Mouse (Mus musculus) cortical plate, adult 2 months (tissue): ENCODE measurements at regions not wholly inside any gene's neighbourhood (a gene's known extent, or its start where the extent isn't known, plus 50 kb on each side); places are given as distances from the start of the nearest gene placed in this dataset.

Experiments
- H3K27ac ChIP-seq: fragments of 200-500 bp; 2 replicates; pipeline ENCODE4 v1.5.1; 2012; ENCODE audit warnings: low read length, control low read depth, inconsistent platforms; ENCODE audit not compliant: insufficient read depth
- H3K4me1 ChIP-seq: fragments of 200-500 bp; 2 replicates; pipeline ENCODE4 v1.6.1; 2011; ENCODE audit warnings: low read length; ENCODE audit not compliant: control insufficient read depth, insufficient read depth
- H3K4me3 ChIP-seq: fragments of 200-500 bp; 2 replicates; pipeline ENCODE4 v1.5.1; 2011; ENCODE audit warnings: mild to moderate bottlenecking, low read length, control low read depth; ENCODE audit not compliant: insufficient read depth
- CTCF ChIP-seq: fragments of 200-500 bp; IDR thresholded peaks from 2 replicates; pipeline ENCODE4 v1.5.1; 2011; ENCODE audit warnings: mild to moderate bottlenecking, control low read depth, low read length; ENCODE audit not compliant: insufficient read depth; ENCODE audit errors: extremely low read depth
- POLR2A ChIP-seq: fragments of 200-500 bp; IDR thresholded peaks from 2 replicates; pipeline ENCODE4 v1.6.1; 2011; ENCODE audit warnings: mild to moderate bottlenecking, low read length, control low read depth; ENCODE audit not compliant: insufficient read depth; ENCODE audit errors: extremely low read depth

DNA sequence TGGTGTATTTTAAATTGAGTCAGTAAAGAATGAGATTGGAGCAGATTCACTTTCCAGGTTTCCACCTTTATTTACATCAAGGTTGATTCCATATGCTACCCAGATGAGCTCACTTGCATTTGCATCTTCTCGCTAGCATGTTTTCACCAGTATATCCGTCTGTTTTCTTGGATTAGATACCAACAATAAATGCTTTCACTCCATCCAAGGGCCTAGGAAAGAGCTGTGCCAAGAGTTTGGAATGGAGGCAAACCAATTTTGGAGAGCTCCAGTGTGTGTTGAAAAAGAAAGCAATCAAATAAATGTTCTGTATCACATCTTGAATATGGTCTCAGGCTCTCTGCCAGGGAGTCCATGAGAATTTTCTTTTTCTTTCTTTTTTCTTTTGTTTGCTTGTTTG lies 72.6 kb upstream of the Raph1 start:
- H3K4me1 ChIP-seq = no peaks in the 10 kb centered on the region
- no peak overlapping the region for H3K4me3 ChIP-seq
- TF ChIP-seq CTCF (no peak), POLR2A (no peak)
- no peak overlapping the region for H3K27ac ChIP-seq

- no peak overlapping the region for H3K27ac ChIP-seq
- H3K4me1 ChIP-seq = no peaks in the 10 kb centered on the region
- H3K4me3 ChIP-seq = no peak overlapping the region
- TF ChIP-seq POLR2A (no peak), CTCF (no peak)
Measured at GRCm38 (mm10) chr1:60639059-60639458, 72.2 kb upstream of the Raph1 start.

- no peak for TF ChIP-seq POLR2A
- TF ChIP-seq CTCF = no peak
- H3K4me3 ChIP-seq = no peak overlapping the region
- no peaks in the 10 kb centered on the region for H3K4me1 ChIP-seq
- H3K27ac ChIP-seq = no peak overlapping the region
Measured at GRCm38 (mm10) chr1:60636802-60637452, 70.0 kb upstream of the Raph1 start.

- TF ChIP-seq POLR2A (no peak), CTCF (no peak)
- Histone ChIP-seq H3K4me3 (no peak overlapping the region), H3K4me1 (no peaks in the 10 kb centered on the region)
Measured at GRCm38 (mm10) chr1:60627786-60628453, 61.0 kb upstream of the Raph1 start.

DNA sequence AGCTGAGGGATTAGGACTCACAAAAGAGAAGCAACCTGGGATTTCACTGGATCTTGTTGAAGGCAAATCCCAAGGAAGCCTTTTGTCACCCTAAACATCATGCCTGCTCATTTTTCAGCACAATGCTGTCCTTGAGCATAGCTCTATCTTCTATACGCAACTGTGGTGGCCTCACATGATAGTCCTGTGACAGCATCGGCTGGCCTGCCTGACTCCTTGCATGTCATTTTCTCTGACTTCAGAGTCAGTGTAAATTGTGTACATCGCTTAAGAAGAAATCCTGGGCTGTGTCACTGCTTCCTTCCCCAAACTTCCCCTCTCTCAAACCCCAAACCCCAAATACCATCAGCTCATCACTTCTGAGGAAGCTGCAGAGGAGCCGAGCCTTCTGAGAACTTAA lies 60.5 kb upstream of the Raph1 start:
- no peak for TF ChIP-seq POLR2A
- no peak for TF ChIP-seq CTCF
- no peak overlapping the region for H3K27ac ChIP-seq
- H3K4me1 ChIP-seq = no peaks in the 10 kb centered on the region
- no peak overlapping the region for H3K4me3 ChIP-seq

More at GRCm38 (mm10) chr1:60627786-60628453, 61.0 kb upstream of the Raph1 start:
- no peak overlapping the region for H3K27ac ChIP-seq

DNA sequence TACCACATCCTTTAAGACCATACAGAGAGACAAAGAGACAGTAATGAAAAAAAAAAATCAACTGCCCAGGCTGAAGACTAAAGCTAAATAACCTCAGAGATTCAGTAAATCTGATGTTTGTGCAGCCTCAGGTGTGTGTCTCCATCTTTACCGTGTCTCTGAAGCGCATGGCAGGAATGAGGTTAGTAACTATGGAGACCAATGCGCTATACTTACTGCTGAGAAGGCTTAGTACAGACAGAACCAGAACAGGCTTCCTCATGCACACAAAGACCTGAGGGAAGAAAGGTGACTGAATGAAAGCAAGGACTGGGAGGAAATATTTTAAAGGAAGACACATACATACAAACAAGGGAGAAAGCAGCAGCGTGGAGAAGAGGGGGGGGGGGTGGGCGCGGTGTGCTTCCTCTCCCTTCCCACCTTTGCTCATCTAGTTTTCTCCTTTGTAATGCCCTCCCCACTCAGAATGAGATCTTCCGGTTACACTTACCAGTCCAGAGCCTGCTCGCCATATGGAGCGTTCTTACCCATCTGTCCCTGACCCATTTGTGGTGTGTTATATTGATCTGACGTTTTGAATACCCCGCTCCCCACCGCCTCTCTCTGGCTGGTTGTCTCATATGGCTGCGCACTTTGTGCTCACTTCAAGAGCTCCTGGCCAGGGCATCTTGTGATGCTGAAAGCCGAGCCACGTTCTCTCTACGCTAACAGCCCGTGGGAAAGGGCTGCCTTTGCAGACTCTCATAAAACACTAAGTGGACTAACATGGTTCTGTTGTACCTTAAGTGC lies 59.0 kb upstream of the Raph1 start:
- TF ChIP-seq POLR2A = 0 out of 2 replicates have a peak, but pooled peaks have one; percentile 10
- TF ChIP-seq CTCF = no peak

GRCm38 (mm10) chr1:60624231-60624630 lies 57.3 kb upstream of the Raph1 start:
- no peak overlapping the region for H3K27ac ChIP-seq
- TF ChIP-seq CTCF = no peak
- no peak for TF ChIP-seq POLR2A
- H3K4me3 ChIP-seq = no peak overlapping the region
- H3K4me1 ChIP-seq = no peaks in the 10 kb centered on the region

More for the DNA sequence above, 59.0 kb upstream of the Raph1 start:
- Histone ChIP-seq H3K4me1 (no peaks in the 10 kb centered on the region), H3K27ac (no peak overlapping the region), H3K4me3 (no peak overlapping the region)

- no peaks in the 10 kb centered on the region for H3K4me1 ChIP-seq
- H3K4me3 ChIP-seq = no peak overlapping the region
- H3K27ac ChIP-seq = no peak overlapping the region
- TF ChIP-seq POLR2A (no peak), CTCF (no peak)
Measured at GRCm38 (mm10) chr1:60623440-60624016, 56.6 kb upstream of the Raph1 start.

GRCm38 (mm10) chr1:60621770-60622169 lies 54.9 kb upstream of the Raph1 start:
- Histone ChIP-seq H3K4me3 (no peak overlapping the region), H3K27ac (no peak overlapping the region), H3K4me1 (no peaks in the 10 kb centered on the region)
- no peak for TF ChIP-seq POLR2A
- no peak for TF ChIP-seq CTCF
